ENCODE assay signal across 20 mouse cellular contexts in genomic region chr8:121861276-121861675, GRCm38 (mm10). TPM values are rescaled to one million over a fixed set of nuclear protein-coding genes. Genes with fewer than 3 reads are reported as not detected.
DNase-seq lines count a peak whose midpoint lies in the region; ATAC-seq and TF ChIP-seq lines count a peak whose summit lies in the region.
"Had no signal": no experiment of that assay in that cellular context is flagged by ENCODE, and none has a peak within 500 bp of the region (broad histone marks: within the 10 kb centered on the region; RNA-seq: fewer than 3 reads in every experiment).

No protein-coding gene starts in this region.

- H3K4me2 ChIP-seq in intestine, embryonic 15.5 days (replicated peaks) = no peak overlapping the region
- H3K4me2 ChIP-seq: embryonic facial prominence, embryonic 13.5 days; hindbrain, embryonic 14.5 days; liver, embryonic 13.5 days; midbrain, embryonic 13.5 days; neural tube, embryonic 15.5 days had no signal

- H3K4me3 ChIP-seq in testis, adult 2 months (ENCODE audit: control insufficient read depth, low read depth, low read length) = no peak overlapping the region
- H3K4me3 ChIP-seq in bone marrow macrophage, adult 2 months (ENCODE audit: insufficient read depth, low read length) = no peak overlapping the region
- H3K4me3 ChIP-seq in intestine, embryonic 15.5 days (replicated peaks) = no peak overlapping the region
- H3K4me3 ChIP-seq: embryonic facial prominence, embryonic 13.5 days; forebrain, embryonic 10.5 days; layer of hippocampus, adult 2 months; liver, embryonic 13.5 days; midbrain, embryonic 13.5 days; myocyte; neural tube, embryonic 15.5 days had no signal

- no peak for DNase-seq in testis, postnatal 10 days (ENCODE audit: low spot score)
- DNase-seq in lung, postnatal 25 days (ENCODE audit: low spot score) = peak; percentile 30
- DNase-seq in testis, postnatal 14 days (ENCODE audit: low spot score) = peak; percentile 85
- DNase-seq in adrenal gland, postnatal 14 days = no peak
- DNase-seq: gastrocnemius, postnatal 14 days; heart, postnatal 10 days; liver, embryonic 13.5 days; thymus, postnatal 25 days had no signal

- no peaks in the 10 kb centered on the region for H3K36me3 ChIP-seq in testis, adult 2 months (ENCODE audit: control insufficient read depth, insufficient read depth, low read length)
- H3K36me3 ChIP-seq in intestine, embryonic 15.5 days = no peaks in the 10 kb centered on the region
- H3K36me3 ChIP-seq: embryonic facial prominence, embryonic 13.5 days; forebrain, embryonic 10.5 days; liver, embryonic 13.5 days; midbrain, embryonic 13.5 days; neural tube, embryonic 15.5 days had no signal

- TF ChIP-seq POLR2A in testis, adult 2 months (IDR thresholded peaks at IDR 0.05; ENCODE audit: control insufficient read depth, low read depth, low read length) = no peak
- no peak for TF ChIP-seq POLR2A in bone marrow macrophage, adult 2 months (IDR thresholded peaks at IDR 0.05; ENCODE audit: borderline replicate concordance, low read depth, low read length)

- WGBS in intestine, embryonic 15.5 days = 56% methylated on average over 6 of the region's 6 CpGs

- H3K27ac ChIP-seq in testis, adult 2 months (ENCODE audit: control insufficient read depth, insufficient read depth, low read depth, low read length) = peak overlapping the region; percentile 30; the same call in 1 of the 2 replicates
- H3K27ac ChIP-seq in bone marrow macrophage, adult 2 months (ENCODE audit: insufficient read depth, low read depth, low read length) = peak overlapping the region; percentile 22; the same call in 1 of the 2 replicates
- no peak overlapping the region for H3K27ac ChIP-seq in intestine, embryonic 15.5 days
- H3K27ac ChIP-seq: forebrain, embryonic 10.5 days; hindbrain, embryonic 14.5 days; kidney, postnatal 0 days; layer of hippocampus, adult 2 months; liver, embryonic 13.5 days; midbrain, embryonic 13.5 days; neural tube, embryonic 15.5 days had no signal

- TF ChIP-seq CTCF in testis, adult 2 months (IDR thresholded peaks at IDR 0.05; ENCODE audit: control insufficient read depth, insufficient read depth, insufficient replicate concordance, low read depth, low read length) = no peak
- TF ChIP-seq CTCF in bone marrow macrophage, adult 2 months (IDR thresholded peaks at IDR 0.05; ENCODE audit: low read depth, low read length) = no peak

- ATAC-seq in intestine, embryonic 15.5 days = no peak
- ATAC-seq: midbrain, embryonic 13.5 days; Patski had no signal

- H3K9ac ChIP-seq in intestine, embryonic 15.5 days = no peak overlapping the region
- H3K9ac ChIP-seq: embryonic facial prominence, embryonic 13.5 days; hindbrain, embryonic 14.5 days; liver, embryonic 13.5 days; midbrain, embryonic 13.5 days; neural tube, embryonic 15.5 days had no signal

- peaks cover 12% of the 10 kb centered on the region for H3K4me1 ChIP-seq in testis, adult 2 months (ENCODE audit: control insufficient read depth, insufficient read depth, low read length)
- H3K4me1 ChIP-seq in bone marrow macrophage, adult 2 months (ENCODE audit: control insufficient read depth, insufficient read depth, low read length) = peaks cover 6% of the 10 kb centered on the region
- no peaks in the 10 kb centered on the region for H3K4me1 ChIP-seq in intestine, embryonic 15.5 days (replicated peaks)

- H3K27me3 ChIP-seq in testis, adult 2 months (ENCODE audit: control insufficient read depth, insufficient read depth, low read length) = no peaks in the 10 kb centered on the region
- H3K27me3 ChIP-seq in intestine, embryonic 15.5 days (replicated peaks) = no peaks in the 10 kb centered on the region
- H3K27me3 ChIP-seq: liver, embryonic 13.5 days; midbrain, embryonic 13.5 days; neural tube, embryonic 15.5 days; Patski had no signal

- H3K9me3 ChIP-seq in intestine, embryonic 15.5 days = no peaks in the 10 kb centered on the region
- H3K9me3 ChIP-seq: embryonic facial prominence, embryonic 13.5 days; forebrain, embryonic 10.5 days; liver, embryonic 13.5 days; midbrain, embryonic 13.5 days; neural tube, embryonic 15.5 days had no signal

RNA-seq across cellular contexts. Expression of gene Klhdc4, which starts 31.9 kb away (rescaled TPM):
- polyA plus RNA-seq in testis, adult 2 months (2012; rRNA removed) = 12.5 and 13.6 TPM in 2 replicates
- polyA plus RNA-seq in bone marrow macrophage, adult 2 months (2012; ENCODE audit: insufficient read depth, insufficient read length, missing spikeins) = 19.9 and 20.8 TPM in 2 replicates
- 20.4 and 22.3 TPM in 2 replicates for total RNA-seq in adrenal gland, postnatal 14 days (2021)
- polyA plus RNA-seq in intestine, embryonic 15.5 days (2015; fragmentation: Nextera tagmentation; extraction: Ambion mirVana) = 33.6 and 41.1 TPM in 2 replicates

RNA-seq across cellular contexts. Expression of gene Slc7a5, which starts 46.2 kb away (rescaled TPM):
- 84.9 and 104 TPM in 2 replicates for polyA plus RNA-seq in testis, adult 2 months (2012; rRNA removed)
- 1.9 and 2.4 TPM in 2 replicates for polyA plus RNA-seq in bone marrow macrophage, adult 2 months (2012; ENCODE audit: insufficient read depth, insufficient read length, missing spikeins)
- 41.4 and 46.8 TPM in 2 replicates for total RNA-seq in adrenal gland, postnatal 14 days (2021)
- polyA plus RNA-seq in intestine, embryonic 15.5 days (2015; fragmentation: Nextera tagmentation; extraction: Ambion mirVana) = 17.9 and 18.1 TPM in 2 replicates

Comparison
In these comparisons a context has a peak if more than half of its experiments do, and no peak if none do; other contexts are left out.
1. DNase-seq: peak in lung, postnatal 25 days (single experiment) and testis, postnatal 14 days (single experiment); none in testis, postnatal 10 days (single experiment) and adrenal gland, postnatal 14 days (single experiment).